Mouse (Mus musculus): Measurements from ENCODE around the gene Fbxo2.
"Not testable (repeated sequence)": the region's sequence is repeated elsewhere in the genome, so short reads cannot be mapped to it uniquely, and the experiment has no call there.

Gene Fbxo2

GRCm38 (mm10) chr4:148147714-148148113, 12.7 kb upstream of the Fbxo2 start:
- no peak for DNase-seq

GRCm38 (mm10) chr4:148149540-148149939, 10.9 kb upstream of the Fbxo2 start:
- no peak for DNase-seq

GRCm38 (mm10) chr4:148150242-148150641, 10.2 kb upstream of the Fbxo2 start:
- DNase-seq = no peak

- no peak for DNase-seq
Measured at GRCm38 (mm10) chr4:148150953-148151266, 9.5 kb upstream of the Fbxo2 start.

DNA sequence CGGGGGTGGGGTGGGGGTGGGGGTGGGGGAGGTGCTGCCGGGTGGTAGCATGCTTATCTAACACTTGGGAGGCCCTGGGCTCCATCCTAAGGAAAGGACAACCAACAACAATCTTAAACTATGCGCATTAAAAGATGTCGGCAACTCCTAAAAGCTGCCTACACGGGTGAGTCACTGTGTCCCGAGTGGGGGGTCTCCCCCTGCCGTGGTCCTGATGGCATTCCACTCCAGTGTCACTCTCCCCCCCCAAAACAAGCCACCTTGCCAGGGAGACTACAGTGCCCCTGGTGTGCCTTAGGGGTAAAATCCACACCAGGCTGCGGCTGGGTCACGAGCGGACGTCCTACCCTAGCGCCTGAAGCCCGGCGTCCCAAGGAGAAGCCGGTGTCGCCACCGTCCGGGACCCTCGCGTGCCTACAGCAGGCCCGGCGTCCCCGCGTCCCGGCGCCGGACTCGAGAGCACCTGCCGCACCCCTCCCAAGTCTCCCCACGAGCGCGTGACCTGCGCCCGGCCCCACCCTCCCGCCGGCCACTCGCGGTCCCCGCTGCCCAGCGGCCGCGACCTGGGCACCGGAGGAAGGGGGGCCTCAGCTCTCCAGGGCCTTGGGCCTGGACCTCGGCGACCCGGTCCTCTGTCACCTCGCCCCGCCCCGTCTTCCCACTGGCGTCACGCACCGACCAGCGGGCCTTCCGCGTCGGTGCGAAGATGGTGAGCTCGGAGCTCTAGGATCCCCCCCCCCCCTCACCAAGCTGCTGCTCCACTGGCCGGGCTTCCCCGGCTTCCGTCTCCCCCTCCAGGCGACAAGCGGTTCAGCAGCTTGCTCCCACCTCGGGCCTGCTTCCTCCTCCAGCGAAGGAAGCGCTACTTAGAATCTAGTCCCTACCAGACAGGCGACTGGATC, 8.9 kb upstream of the Fbxo2 start, which contains the start of gene Fbxo6:
Gene Fbxo6, minus strand, starts transcription at position 874 of the 902 bp plus-strand sequence.
- DNase-seq = peak; percentile 80 to 84

- DNase-seq = no peak
Measured at GRCm38 (mm10) chr4:148152547-148152946, 7.9 kb upstream of the Fbxo2 start.

DNA sequence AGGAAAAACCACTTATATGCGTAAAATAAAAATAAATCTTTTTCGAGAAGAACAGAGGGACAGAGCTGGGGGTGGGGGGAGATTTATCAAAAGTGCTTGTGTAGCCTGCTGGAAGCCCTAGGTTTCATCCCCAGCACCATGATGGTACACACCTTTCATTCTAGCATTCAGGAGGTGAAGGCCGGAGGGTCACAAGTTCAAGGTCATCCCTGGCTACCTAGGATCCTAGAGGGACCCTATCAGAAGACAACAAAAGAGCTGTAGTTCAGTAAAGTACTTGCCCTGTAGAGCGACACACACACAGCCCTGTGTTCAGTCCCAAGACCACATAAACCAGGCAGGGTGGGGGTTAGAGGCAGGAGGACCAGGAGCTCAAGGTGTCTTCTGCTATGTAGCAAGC, 6.4 kb upstream of the Fbxo2 start:
- DNase-seq = no peak

DNA sequence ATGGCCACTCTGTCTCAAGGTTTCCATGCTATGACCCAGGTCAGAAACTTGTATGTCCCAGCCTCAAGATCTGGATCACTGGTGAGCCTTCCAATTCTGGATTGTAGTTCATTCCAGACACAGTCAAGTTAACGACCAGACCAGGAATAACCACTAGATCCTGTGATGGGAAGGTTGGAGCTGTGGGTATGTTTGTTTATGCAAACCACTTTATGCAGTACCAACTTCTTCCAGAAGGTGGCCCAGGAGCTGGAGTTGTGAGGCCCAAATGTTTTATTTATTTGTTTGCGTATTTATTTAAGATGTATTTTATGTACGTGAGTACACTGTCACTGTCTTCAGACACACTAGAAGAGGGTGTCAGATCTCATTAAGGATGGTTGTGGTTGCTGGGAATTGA, 5.4 kb upstream of the Fbxo2 start:
- peak in 1 of 2 experiments; percentile 55 for DNase-seq

- peak in 1 of 2 experiments; percentile 29 for DNase-seq
Measured at GRCm38 (mm10) chr4:148158436-148159348, 1.7 kb upstream of the Fbxo2 start.

- peak; percentile 97 to 98 for DNase-seq
Measured at GRCm38 (mm10) chr4:148159544-148160435, 631 bp upstream of the Fbxo2 start.

- DNase-seq = peak; percentile 85 to 89
Measured at GRCm38 (mm10) chr4:148164002-148164439, 3.6 kb downstream of the Fbxo2 start.

GRCm38 (mm10) chr4:148164461-148164860, 4.0 kb downstream of the Fbxo2 start:
- DNase-seq = no peak

- DNase-seq = no peak
Measured at GRCm38 (mm10) chr4:148165551-148165950, 5.1 kb downstream of the Fbxo2 start.

GRCm38 (mm10) chr4:148166431-148166830, 6.0 kb downstream of the Fbxo2 start:
- no peak for DNase-seq

DNA sequence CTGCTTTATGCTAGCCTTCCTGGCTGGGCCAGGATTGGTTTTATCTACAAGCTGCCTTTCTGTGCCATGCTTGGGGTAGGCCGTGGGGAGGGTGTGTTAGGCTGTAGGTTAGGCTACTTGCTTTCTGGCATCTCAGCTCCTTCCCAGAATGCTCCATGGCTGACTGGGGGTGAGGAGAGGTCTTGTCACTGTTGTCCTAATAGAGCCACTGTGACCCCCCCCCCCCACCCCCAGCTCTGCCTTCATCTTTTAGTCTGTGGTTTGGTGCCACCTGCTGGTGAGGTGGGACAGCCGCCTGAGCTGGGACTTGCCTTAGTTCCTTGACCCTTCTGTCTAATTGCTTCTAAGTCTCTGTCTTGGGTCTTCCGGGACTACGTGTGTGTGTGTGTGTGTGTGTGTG, 6.6 kb downstream of the Fbxo2 start:
- peak in 1 of 2 experiments; percentile 72 for DNase-seq

- peak in 1 of 2 experiments; percentile 47 for DNase-seq
Measured at GRCm38 (mm10) chr4:148168287-148168686, 7.9 kb downstream of the Fbxo2 start.

- no peak for DNase-seq
Measured at GRCm38 (mm10) chr4:148169586-148169985, 9.2 kb downstream of the Fbxo2 start.

GRCm38 (mm10) chr4:148170842-148171241, 10.4 kb downstream of the Fbxo2 start:
- DNase-seq = peak in 1 of 2 experiments; percentile 39

DNA sequence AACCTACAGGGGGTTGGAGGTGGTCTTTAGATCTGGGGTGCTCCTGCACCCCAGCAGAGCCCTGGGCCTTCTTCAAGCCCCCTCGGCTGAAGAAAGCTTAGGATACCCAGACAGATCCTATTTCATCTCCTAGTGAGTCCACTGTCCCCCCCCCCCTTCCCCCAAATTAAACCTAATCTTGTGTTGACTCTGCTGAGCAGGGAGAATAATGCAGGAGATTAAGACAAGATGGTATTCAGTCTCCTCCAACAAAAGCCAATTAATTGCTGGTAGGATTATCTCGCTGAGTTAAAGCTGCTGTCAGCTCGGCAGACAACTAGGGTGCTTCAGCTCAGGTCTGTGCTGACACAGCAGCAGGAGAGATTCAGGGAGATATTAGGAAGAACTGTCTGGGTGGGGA, 10.8 kb downstream of the Fbxo2 start:
- no peak for DNase-seq

- no peak for DNase-seq
Measured at GRCm38 (mm10) chr4:148173811-148174494, 13.5 kb downstream of the Fbxo2 start.

- DNase-seq = no peak
Measured at GRCm38 (mm10) chr4:148174495-148174862, 14.1 kb downstream of the Fbxo2 start.

DNA sequence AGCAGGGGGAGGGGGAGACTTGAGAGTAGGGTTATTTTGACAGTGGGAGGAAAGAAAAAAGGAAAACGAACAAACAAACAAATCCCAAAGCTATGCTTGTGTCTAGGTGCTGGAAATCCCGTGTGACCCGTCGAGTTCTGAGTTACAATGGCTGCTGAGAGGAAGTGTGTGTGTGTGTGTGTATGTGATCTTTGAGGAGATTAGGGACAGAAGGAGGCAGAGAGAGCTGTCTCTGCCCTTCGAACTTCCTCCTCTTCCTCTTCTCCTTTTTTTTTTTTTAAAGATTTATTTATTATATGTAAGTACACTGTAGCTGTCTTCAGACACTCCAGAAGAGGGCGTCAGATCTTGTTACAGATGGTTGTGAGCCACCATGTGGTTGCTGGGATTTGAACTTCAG, 16.2 kb downstream of the Fbxo2 start:
- not testable (repeated sequence) for DNase-seq

Data from kidney, adult 8-10 months (tissue).